Mouse (Mus musculus): ENCODE data around the gene Ramac. TPM values are rescaled to one million over a fixed set of nuclear protein-coding genes. Genes with fewer than 3 reads are reported as not detected.
A peak's percentile ranks its signal among the peaks of the same experiment; 100 is the strongest.

Gene Ramac
- total RNA-seq, 2 experiments from 2014 or later: 22.3 to 25.9 TPM

DNA sequence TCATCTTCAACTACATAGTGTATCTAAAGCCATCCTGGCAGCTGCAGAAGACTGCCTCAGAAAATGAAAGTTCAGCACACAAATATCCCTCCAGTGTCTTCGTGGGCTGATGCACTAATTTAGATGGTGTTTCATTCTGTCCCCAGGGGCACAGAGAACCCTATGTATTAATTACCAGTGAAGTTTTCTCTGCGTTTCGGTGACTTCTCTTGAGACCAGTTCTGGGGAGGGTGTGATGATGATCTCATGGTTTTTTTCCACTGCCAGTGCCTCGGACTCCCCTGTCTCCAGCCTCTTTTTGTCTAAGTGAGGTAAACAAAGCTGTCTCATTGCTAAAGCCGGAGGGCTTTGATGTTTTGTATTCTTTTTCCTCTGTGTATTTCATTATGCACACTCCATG lies 12.6 kb downstream of the Ramac start:
- no peak for DNase-seq (ENCODE audit: low spot score)

DNA sequence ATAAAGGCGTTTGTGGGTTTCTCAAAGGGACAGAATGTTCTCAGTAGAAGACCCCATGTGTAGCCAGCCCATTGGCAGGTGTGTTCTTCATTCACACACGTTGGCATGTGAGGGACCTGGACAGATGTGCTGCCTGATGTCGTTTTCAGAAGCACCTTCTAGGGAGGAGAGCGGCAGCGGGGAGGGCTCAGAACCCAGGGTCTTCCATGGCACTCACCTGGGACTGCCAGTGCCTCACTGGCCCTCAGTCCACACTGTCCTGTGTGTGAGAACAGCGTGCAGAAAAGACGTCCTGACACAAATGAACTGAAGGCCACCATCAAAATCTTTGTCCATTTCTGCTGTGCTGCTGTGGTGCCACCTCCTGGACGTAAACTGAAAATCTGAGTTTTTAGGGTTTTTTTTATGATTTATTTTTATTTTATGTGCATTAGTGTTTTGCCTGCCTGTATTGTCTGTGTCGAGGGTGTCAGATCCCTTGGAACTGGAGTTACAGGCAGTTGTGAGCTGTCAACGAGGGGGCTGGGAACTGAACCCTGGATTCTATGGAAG lies 15.0 kb downstream of the Ramac start:
- DNase-seq (ENCODE audit: low spot score): no peak

DNA sequence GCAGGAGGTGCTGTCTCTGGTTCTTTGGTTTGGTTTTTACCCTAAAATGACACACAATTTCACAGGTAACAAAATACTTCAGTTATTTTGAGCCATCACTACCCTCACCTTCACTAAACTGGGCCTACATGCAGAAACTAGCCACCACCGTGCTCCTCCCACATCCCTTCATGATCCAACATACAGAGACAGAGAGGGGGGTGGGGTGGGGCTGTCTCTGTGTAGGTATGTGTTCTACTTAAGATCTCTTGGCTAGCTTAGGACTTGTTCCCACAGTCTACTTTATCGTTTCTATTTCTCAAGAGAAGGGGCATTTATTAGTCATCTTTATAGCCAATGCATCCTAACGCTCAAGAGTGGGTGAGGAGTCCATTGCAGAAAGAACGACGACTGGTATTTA lies 25.8 kb downstream of the Ramac start:
- DNase-seq (ENCODE audit: low spot score): no peak

DNA sequence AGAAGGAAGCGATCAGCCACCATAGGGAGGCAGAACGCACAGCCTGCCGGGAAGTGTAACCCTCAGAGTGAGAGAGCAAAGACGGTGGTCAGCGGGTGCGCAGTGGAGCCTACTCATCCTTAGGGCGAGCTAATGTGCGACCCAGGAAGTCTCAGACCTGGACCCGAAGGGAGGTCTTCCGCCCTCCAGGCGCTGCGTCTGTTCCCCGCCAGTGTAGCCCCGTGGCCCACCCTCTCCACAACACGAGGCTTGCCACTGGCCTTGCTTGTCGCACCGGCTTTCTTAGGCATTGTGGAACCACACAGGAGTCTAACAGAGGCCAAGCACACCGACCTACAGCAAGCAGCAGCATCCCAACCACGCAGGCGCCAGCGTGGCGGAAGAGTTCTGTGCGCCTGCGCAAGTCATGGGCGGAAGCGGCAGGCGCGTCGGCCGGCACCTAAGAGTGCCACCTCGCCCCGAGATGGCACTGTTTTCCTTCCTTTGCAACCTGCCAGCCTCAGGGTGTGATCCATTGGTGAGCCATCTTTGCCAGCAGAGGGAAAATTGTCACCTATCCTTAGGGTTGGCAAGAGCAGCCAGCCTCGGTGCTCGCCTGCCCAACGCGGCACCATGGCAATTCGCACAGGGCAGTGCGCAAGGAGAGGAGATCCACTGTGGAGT lies 26.5 kb downstream of the Ramac start, which contains the start of gene 3110040N11Rik:
Gene 3110040N11Rik, minus strand, starts transcription at position 384 of the 663 bp plus-strand sequence.
- peak; percentile 85 for DNase-seq (ENCODE audit: low spot score)

DNA sequence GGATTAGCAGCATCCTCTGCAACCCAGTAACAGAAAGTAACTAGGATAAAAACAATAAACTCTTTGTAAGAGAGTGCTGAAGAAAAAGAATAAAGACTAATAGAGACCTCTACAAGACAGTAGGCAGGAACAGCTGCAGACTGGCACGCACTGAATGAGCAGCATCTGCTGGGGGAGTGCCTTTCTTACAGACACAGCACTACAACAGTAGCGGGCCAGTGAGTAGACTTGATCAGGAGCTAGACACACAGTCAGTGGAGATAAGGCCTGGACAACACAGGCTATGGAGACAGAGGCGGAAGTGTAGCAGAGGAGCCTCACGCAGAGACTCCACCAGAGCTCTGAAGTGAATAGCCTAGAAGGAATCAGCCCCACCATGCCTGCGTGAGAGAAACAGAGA lies 43.3 kb downstream of the Ramac start:
- DNase-seq (ENCODE audit: low spot score): no peak

Other genes starting within 250 kb of the Ramac start
- 100 to 1,000 TPM; 325 to 384 TPM for gene Fsd2, start 196.0 kb upstream of the Ramac start, total RNA-seq (2021)
- gene Whamm, start 191.7 kb upstream of the Ramac start, total RNA-seq (2021): 1 to 10 TPM; 7.9 to 8.8 TPM
- gene Homer2, start 55.4 kb upstream of the Ramac start, total RNA-seq (2021): 10 to 100 TPM; 51.1 to 51.7 TPM
- gene 3110040N11Rik, start 26.6 kb downstream of the Ramac start, total RNA-seq (2021): 10 to 100 TPM; 21.9 to 23.7 TPM
- 100 to 1,000 TPM; 163 to 167 TPM for gene Btbd1, start 66.5 kb downstream of the Ramac start, total RNA-seq (2021)
- gene Gm10160, start 92.9 kb downstream of the Ramac start, total RNA-seq (2021): not detected
- 1 to 10 TPM; 6.1 to 7.8 TPM for gene Tm6sf1, start 96.1 kb downstream of the Ramac start, total RNA-seq (2021)
- 1 to 10 TPM; 1.2 to 2.2 TPM for gene Hdgfl3, start 171.5 kb downstream of the Ramac start, total RNA-seq (2021)
- not detected for gene Bnc1, start 229.4 kb downstream of the Ramac start, total RNA-seq (2021)

Measured in gastrocnemius, adult 18-20 months (tissue).